Mouse (Mus musculus): ENCODE measurements around the gene Ugt1a9. TPM values are rescaled to one million over a fixed set of nuclear protein-coding genes. Genes with fewer than 3 reads are reported as not detected.
"Not testable (repeated sequence)": the region's sequence is repeated elsewhere in the genome, so short reads cannot be mapped to it uniquely, and the experiment has no call there.

Ugt1a9 gene
- polyA plus RNA-seq, 1 experiment from 2014 or later = not detected

GRCm38 (mm10) chr1:88217144-88217543, 146.5 kb downstream of the Ugt1a9 start:
- peaks cover 43% of the 10 kb centered on the region for H3K9me3 ChIP-seq
- H3K27ac ChIP-seq = no peak overlapping the region
- no peak overlapping the region for H3K4me2 ChIP-seq
- no peak overlapping the region for H3K9ac ChIP-seq
- no peak overlapping the region for H3K4me3 ChIP-seq
- no peaks in the 10 kb centered on the region for H3K4me1 ChIP-seq
- ATAC-seq (ENCODE audit: insufficient number of reproducible peaks, low FRiP score, low TSS enrichment, low read depth) = no peak
- H3K27me3 ChIP-seq = no peaks in the 10 kb centered on the region
- WGBS = 62% methylated on average over 2 of the region's 2 CpGs
- H3K36me3 ChIP-seq = no peaks in the 10 kb centered on the region

GRCm38 (mm10) chr1:88217576-88217975, 147.0 kb downstream of the Ugt1a9 start:
- WGBS = 41% methylated on average over 3 of the region's 3 CpGs
- Histone ChIP-seq H3K4me1 (no peaks in the 10 kb centered on the region), H3K27ac (no peak overlapping the region), H3K4me3 (no peak overlapping the region), H3K27me3 (no peaks in the 10 kb centered on the region), H3K36me3 (no peaks in the 10 kb centered on the region), H3K9ac (no peak overlapping the region), H3K4me2 (no peak overlapping the region), H3K9me3 (peaks cover 39% of the 10 kb centered on the region)
- no peak for ATAC-seq (ENCODE audit: insufficient number of reproducible peaks, low FRiP score, low TSS enrichment, low read depth)

GRCm38 (mm10) chr1:88218051-88218450, 147.5 kb downstream of the Ugt1a9 start:
- Histone ChIP-seq H3K27ac (no peak overlapping the region), H3K4me3 (no peak overlapping the region), H3K4me2 (no peak overlapping the region), H3K9me3 (peaks cover 35% of the 10 kb centered on the region), H3K4me1 (no peaks in the 10 kb centered on the region), H3K27me3 (no peaks in the 10 kb centered on the region), H3K9ac (no peak overlapping the region), H3K36me3 (no peaks in the 10 kb centered on the region)
- no peak for ATAC-seq (ENCODE audit: insufficient number of reproducible peaks, low FRiP score, low TSS enrichment, low read depth)
- 76% methylated on average over 9 of the region's 9 CpGs for WGBS

GRCm38 (mm10) chr1:88218591-88218990, 148.0 kb downstream of the Ugt1a9 start:
- no peak for ATAC-seq (ENCODE audit: insufficient number of reproducible peaks, low FRiP score, low TSS enrichment, low read depth)
- H3K4me2 ChIP-seq = no peak overlapping the region
- no peaks in the 10 kb centered on the region for H3K27me3 ChIP-seq
- no peak overlapping the region for H3K9ac ChIP-seq
- no peaks in the 10 kb centered on the region for H3K4me1 ChIP-seq
- H3K4me3 ChIP-seq = no peak overlapping the region
- WGBS = 46% methylated on average over 4 of the region's 4 CpGs
- H3K36me3 ChIP-seq = no peaks in the 10 kb centered on the region
- H3K9me3 ChIP-seq = peaks cover 30% of the 10 kb centered on the region
- no peak overlapping the region for H3K27ac ChIP-seq

GRCm38 (mm10) chr1:88219054-88219453, 148.5 kb downstream of the Ugt1a9 start:
- no peaks in the 10 kb centered on the region for H3K36me3 ChIP-seq
- no peaks in the 10 kb centered on the region for H3K27me3 ChIP-seq
- 16% methylated on average over 1 of the region's 1 CpGs for WGBS
- no peak overlapping the region for H3K27ac ChIP-seq
- no peak overlapping the region for H3K4me2 ChIP-seq
- no peak for ATAC-seq (ENCODE audit: insufficient number of reproducible peaks, low FRiP score, low TSS enrichment, low read depth)
- no peak overlapping the region for H3K4me3 ChIP-seq
- H3K9ac ChIP-seq = no peak overlapping the region
- H3K9me3 ChIP-seq = peaks cover 25% of the 10 kb centered on the region
- no peaks in the 10 kb centered on the region for H3K4me1 ChIP-seq

GRCm38 (mm10) chr1:88220336-88220735, 149.7 kb downstream of the Ugt1a9 start:
- no peaks in the 10 kb centered on the region for H3K4me1 ChIP-seq
- H3K9ac ChIP-seq = no peak overlapping the region
- H3K4me2 ChIP-seq = no peak overlapping the region
- no peak overlapping the region for H3K4me3 ChIP-seq
- ATAC-seq (ENCODE audit: insufficient number of reproducible peaks, low FRiP score, low TSS enrichment, low read depth) = no peak
- H3K9me3 ChIP-seq = peaks cover 16% of the 10 kb centered on the region
- H3K27ac ChIP-seq = no peak overlapping the region
- no peaks in the 10 kb centered on the region for H3K27me3 ChIP-seq
- H3K36me3 ChIP-seq = no peaks in the 10 kb centered on the region

GRCm38 (mm10) chr1:88222216-88222615, 151.6 kb downstream of the Ugt1a9 start:
- H3K4me2 ChIP-seq = no peak overlapping the region
- ATAC-seq (ENCODE audit: insufficient number of reproducible peaks, low FRiP score, low TSS enrichment, low read depth) = no peak
- 44% methylated on average over 2 of the region's 2 CpGs for whole genome bisulfite sequencing
- no peak overlapping the region for H3K4me3 ChIP-seq
- no peak overlapping the region for H3K27ac ChIP-seq
- H3K9ac ChIP-seq = no peak overlapping the region
- H3K27me3 ChIP-seq = no peaks in the 10 kb centered on the region
- peaks cover 22% of the 10 kb centered on the region for H3K9me3 ChIP-seq
- H3K36me3 ChIP-seq = no peaks in the 10 kb centered on the region
- no peaks in the 10 kb centered on the region for H3K4me1 ChIP-seq

GRCm38 (mm10) chr1:88223011-88223515, 152.5 kb downstream of the Ugt1a9 start:
- ATAC-seq (ENCODE audit: insufficient number of reproducible peaks, low FRiP score, low TSS enrichment, low read depth); H3K4me1 ChIP-seq; H3K4me2 ChIP-seq; H3K4me3 ChIP-seq; H3K9ac ChIP-seq; H3K36me3 ChIP-seq; H3K27me3 ChIP-seq; H3K27ac ChIP-seq: not testable (repeated sequence)
- peaks cover 24% of the 10 kb centered on the region for H3K9me3 ChIP-seq

- no peak overlapping the region for H3K9ac ChIP-seq
- no peaks in the 10 kb centered on the region for H3K27me3 ChIP-seq
- H3K4me3 ChIP-seq = no peak overlapping the region
- no peak overlapping the region for H3K4me2 ChIP-seq
- no peak for ATAC-seq (ENCODE audit: insufficient number of reproducible peaks, low FRiP score, low TSS enrichment, low read depth)
- H3K36me3 ChIP-seq = no peaks in the 10 kb centered on the region
- 53% methylated on average over 1 of the region's 1 CpGs for WGBS
- peaks cover 29% of the 10 kb centered on the region for H3K9me3 ChIP-seq
- H3K4me1 ChIP-seq = no peaks in the 10 kb centered on the region
- H3K27ac ChIP-seq = no peak overlapping the region
Measured at GRCm38 (mm10) chr1:88223591-88223990, 153.0 kb downstream of the Ugt1a9 start.

GRCm38 (mm10) chr1:88224029-88224776, 153.6 kb downstream of the Ugt1a9 start:
- Histone ChIP-seq H3K27me3 (no peaks in the 10 kb centered on the region), H3K9ac (no peak overlapping the region), H3K9me3 (peaks cover 35% of the 10 kb centered on the region), H3K4me3 (no peak overlapping the region), H3K4me2 (no peak overlapping the region), H3K27ac (no peak overlapping the region), H3K36me3 (no peaks in the 10 kb centered on the region), H3K4me1 (no peaks in the 10 kb centered on the region)
- 63% methylated on average over 2 of the region's 2 CpGs for WGBS
- ATAC-seq (ENCODE audit: insufficient number of reproducible peaks, low FRiP score, low TSS enrichment, low read depth) = no peak

- H3K9ac ChIP-seq; H3K4me3 ChIP-seq; H3K36me3 ChIP-seq; H3K4me1 ChIP-seq; H3K27ac ChIP-seq; ATAC-seq (ENCODE audit: insufficient number of reproducible peaks, low FRiP score, low TSS enrichment, low read depth); H3K27me3 ChIP-seq; H3K4me2 ChIP-seq: not testable (repeated sequence)
- 36% methylated on average over 2 of the region's 2 CpGs for WGBS
- peaks cover 46% of the 10 kb centered on the region for H3K9me3 ChIP-seq
Measured at GRCm38 (mm10) chr1:88225301-88225700, 154.7 kb downstream of the Ugt1a9 start.

- Histone ChIP-seq H3K27me3 (no peaks in the 10 kb centered on the region), H3K27ac (no peak overlapping the region), H3K4me2 (no peak overlapping the region), H3K36me3 (no peaks in the 10 kb centered on the region), H3K4me3 (no peak overlapping the region), H3K9me3 (peaks cover 47% of the 10 kb centered on the region), H3K9ac (no peak overlapping the region), H3K4me1 (no peaks in the 10 kb centered on the region)
- ATAC-seq (ENCODE audit: insufficient number of reproducible peaks, low FRiP score, low TSS enrichment, low read depth) = no peak
Measured at GRCm38 (mm10) chr1:88225741-88226140, 155.1 kb downstream of the Ugt1a9 start.
